Mouse (Mus musculus) bone marrow, adult 2 months (tissue): ENCODE measurements around the gene Sox5. TPM values are rescaled to one million over a fixed set of nuclear protein-coding genes. Genes with fewer than 3 reads are reported as not detected.

Experiments used
- H3K27ac ChIP-seq: fragments of 200-500 bp; 2 replicates; pipeline ENCODE4 v1.5.1; 2012; ENCODE audit warnings: low read depth, mild to moderate bottlenecking, control low read depth, inconsistent platforms, low read length; ENCODE audit not compliant: control insufficient read depth, poor library complexity, insufficient read depth
- H3K4me1 ChIP-seq: fragments of 200-500 bp; 2 replicates; pipeline ENCODE4 v1.6.1; 2011; ENCODE audit warnings: low read length; ENCODE audit not compliant: control insufficient read depth, insufficient read depth
- H3K4me3 ChIP-seq: fragments of 200-500 bp; replicated peaks from 2 replicates; pipeline ENCODE3; 2011; ENCODE audit warnings: mild to moderate bottlenecking, low read depth, low read length, control low read depth; ENCODE audit not compliant: control insufficient read depth
- CTCF ChIP-seq: fragments of 200-500 bp; IDR thresholded peaks from 2 replicates; pipeline ENCODE4 v1.5.1; 2011; ENCODE audit warnings: low read length, control low read depth; ENCODE audit not compliant: control insufficient read depth, insufficient read depth
- POLR2A ChIP-seq: fragments of 200-500 bp; IDR thresholded peaks from 2 replicates; pipeline ENCODE4 v1.6.1; 2011; ENCODE audit warnings: low read depth, mild to moderate bottlenecking, control low read depth, low read length, borderline replicate concordance; ENCODE audit not compliant: control insufficient read depth
- WGBS: fragments of 180-500 bp; shearing (Covaris S2); methylation state at CpG from one replicate; pipeline ENCODE4 v1.1.7; 2018; 5-methylcytosine and 5-hydroxymethylcytosine counted together
- polyA plus RNA-seq: library from polyadenylated mRNA; stranded (reverse); fragments of >200 nt; gene quantifications from 2 replicates; pipeline ENCODE4 v1.2.4, GENCODE M21; 2011; ENCODE audit warnings: low replicate concordance; ENCODE audit not compliant: missing spikeins, insufficient read depth, insufficient read length

Gene Sox5
- polyA plus RNA-seq, 1 experiment, result not detected

GRCm38 (mm10) chr6:144584074-144584840 lies 197.5 kb downstream of the Sox5 start:
- no peak overlapping the region for H3K27ac ChIP-seq
- no peak for TF ChIP-seq POLR2A
- no peak for TF ChIP-seq CTCF
- H3K4me3 ChIP-seq, result no peak overlapping the region
- no peaks in the 10 kb centered on the region for H3K4me1 ChIP-seq
- 82% methylated on average over 11 of the region's 11 CpGs for WGBS

DNA sequence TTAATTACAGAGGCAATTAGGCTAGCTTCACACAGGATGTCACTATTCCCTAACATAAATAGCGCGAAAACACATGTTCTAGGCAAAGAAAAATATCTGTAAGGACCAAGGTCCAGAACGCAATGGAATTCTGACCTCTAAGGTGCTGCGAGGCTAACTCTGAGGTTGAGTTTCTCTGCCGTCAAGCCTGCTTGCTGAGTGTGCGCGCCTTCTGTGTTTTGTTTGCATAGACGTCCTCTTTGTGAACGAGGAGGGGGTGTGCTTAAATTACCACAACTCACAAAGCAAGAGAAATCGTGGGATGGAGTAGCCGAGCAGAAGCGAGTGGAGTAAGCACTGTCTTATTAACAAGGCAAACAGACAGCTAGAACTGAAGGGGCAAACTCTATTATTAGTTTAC lies 202.5 kb downstream of the Sox5 start:
- TF ChIP-seq CTCF, result no peak
- no peak for TF ChIP-seq POLR2A
- Histone ChIP-seq H3K27ac (no peak overlapping the region), H3K4me1 (no peaks in the 10 kb centered on the region; the same call in 1 of the 2 replicates), H3K4me3 (no peak overlapping the region)
- WGBS, result 17% methylated on average over 12 of the region's 12 CpGs

- no peak overlapping the region for H3K27ac ChIP-seq
- H3K4me3 ChIP-seq, result no peak overlapping the region
- TF ChIP-seq POLR2A (no peak), CTCF (no peak)
- peaks cover 1% of the 10 kb centered on the region for H3K4me1 ChIP-seq
- WGBS, result 34% methylated on average over 17 of the region's 17 CpGs
Measured at GRCm38 (mm10) chr6:144570850-144571249, 210.9 kb downstream of the Sox5 start.

- 58% methylated on average over 1 of the region's 1 CpGs for WGBS
- H3K4me1 ChIP-seq, result no peaks in the 10 kb centered on the region
- no peak overlapping the region for H3K27ac ChIP-seq
- TF ChIP-seq CTCF, result no peak
- no peak for TF ChIP-seq POLR2A
- no peak overlapping the region for H3K4me3 ChIP-seq
Measured at GRCm38 (mm10) chr6:144565827-144566226, 215.9 kb downstream of the Sox5 start.

GRCm38 (mm10) chr6:144561718-144562117 lies 220.1 kb downstream of the Sox5 start:
- H3K4me3 ChIP-seq, result no peak overlapping the region
- no peak overlapping the region for H3K27ac ChIP-seq
- H3K4me1 ChIP-seq, result no peaks in the 10 kb centered on the region
- 28% methylated on average over 5 of the region's 5 CpGs for WGBS
- TF ChIP-seq POLR2A (no peak), CTCF (no peak)

DNA sequence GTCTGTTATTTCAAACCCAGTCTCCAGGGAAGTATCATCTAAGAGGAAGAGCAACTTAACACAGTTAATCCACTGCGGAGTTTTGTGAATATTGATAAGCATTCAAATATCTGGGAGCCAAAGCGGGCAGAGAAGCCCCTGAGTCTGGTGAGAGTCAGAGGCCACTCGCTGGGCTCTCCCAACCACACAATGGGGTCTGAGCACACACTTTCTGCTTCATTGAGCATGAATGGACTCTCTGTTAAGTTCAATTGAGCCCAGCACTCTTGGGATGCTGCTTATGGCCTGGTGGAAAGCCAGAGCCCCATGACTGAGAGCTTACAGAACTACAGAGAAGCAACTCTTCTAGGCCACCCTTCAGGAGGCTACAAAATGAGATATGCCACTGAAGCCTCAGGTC lies 221.6 kb downstream of the Sox5 start:
- TF ChIP-seq CTCF (no peak), POLR2A (no peak)
- WGBS, result 81% methylated on average over 3 of the region's 3 CpGs
- no peaks in the 10 kb centered on the region for H3K4me1 ChIP-seq
- no peak overlapping the region for H3K27ac ChIP-seq
- H3K4me3 ChIP-seq, result no peak overlapping the region

DNA sequence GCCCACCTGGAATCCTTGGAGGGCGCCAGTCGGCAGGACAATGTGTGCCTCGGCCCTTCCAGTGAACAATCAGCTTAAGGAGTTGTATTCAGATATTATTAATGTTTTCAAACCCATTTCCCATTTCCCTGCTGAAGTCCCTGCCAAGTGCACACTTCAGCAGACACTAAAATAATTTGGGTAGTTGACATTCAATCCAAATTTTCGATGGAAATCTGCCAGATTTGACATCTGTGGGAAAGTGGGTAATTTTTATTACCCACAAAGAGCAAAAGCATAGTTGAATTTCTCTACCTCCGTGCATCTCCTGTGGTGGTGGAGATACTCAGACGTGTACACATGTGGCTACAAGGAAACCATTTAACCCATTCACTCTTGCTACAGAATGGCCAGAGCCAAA lies 228.3 kb downstream of the Sox5 start:
- no peaks in the 10 kb centered on the region for H3K4me1 ChIP-seq
- H3K27ac ChIP-seq, result no peak overlapping the region
- TF ChIP-seq POLR2A, result no peak
- TF ChIP-seq CTCF, result no peak
- H3K4me3 ChIP-seq, result no peak overlapping the region
- WGBS, result 68% methylated on average over 6 of the region's 6 CpGs

DNA sequence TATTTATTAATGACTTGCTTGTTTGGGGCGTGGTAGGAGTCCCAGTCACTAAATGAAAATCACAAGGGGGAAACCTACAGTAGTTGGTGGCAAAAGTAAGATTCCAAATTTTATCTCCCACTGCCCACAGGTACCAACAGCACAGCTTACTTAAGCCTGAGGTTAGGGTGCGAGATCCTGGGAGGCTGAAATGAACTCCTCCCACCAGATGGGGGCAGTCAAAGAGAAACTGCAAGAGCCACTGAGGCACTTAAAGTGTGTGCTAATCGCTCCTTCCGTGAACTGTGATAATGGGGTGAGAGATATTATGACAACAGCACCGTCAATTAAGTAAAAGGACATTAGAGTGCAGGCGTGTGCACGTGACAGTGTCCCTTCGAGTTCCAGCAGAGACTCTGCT lies 232.8 kb downstream of the Sox5 start:
- Histone ChIP-seq H3K4me3 (no peak overlapping the region), H3K27ac (no peak overlapping the region), H3K4me1 (no peaks in the 10 kb centered on the region)
- 85% methylated on average over 8 of the region's 8 CpGs for WGBS
- TF ChIP-seq CTCF, result no peak
- TF ChIP-seq POLR2A, result no peak
